Mouse (Mus musculus) MEL (cell line): ENCODE measurements at regions not wholly inside any gene's neighbourhood (a gene's known extent, or its start where the extent isn't known, plus 50 kb on each side); places are given as distances from the start of the nearest gene placed in this dataset.

Experiments
- CHD2 ChIP-seq: IDR thresholded peaks from 2 replicates; pipeline ENCODE4 v1.6.1; 2011; ENCODE audit warnings: low read length, improper control_type of control experiment
- CTCF ChIP-seq, 3 experiments: IDR thresholded peaks in 2 of 3; conservative IDR thresholded peaks in 1 of 3; 2 replicates each; pipeline ENCODE4 v1.5.1; 2011 to 2012; ENCODE audit warnings: low read length in 3 of 3, low read depth in 2 of 3, mild to moderate bottlenecking in 2 of 3, improper control_type of control experiment in 1 of 3, inconsistent platforms in 1 of 3, mixed read lengths in 1 of 3, moderate library complexity in 1 of 3; ENCODE audit not compliant: control insufficient read depth in 1 of 3, insufficient read depth in 1 of 3, poor library complexity in 1 of 3, severe bottlenecking in 1 of 3
- EP300 ChIP-seq, 2 experiments: IDR thresholded peaks; 2 replicates each; pipeline ENCODE4 v1.6.1; 2011; ENCODE audit warnings: improper control_type of control experiment in 2 of 2, low read length in 2 of 2, low read depth in 1 of 2, mild to moderate bottlenecking in 1 of 2
- MAX ChIP-seq: IDR thresholded peaks from 2 replicates; pipeline ENCODE4 v1.6.1; 2011; ENCODE audit warnings: low read length, improper control_type of control experiment
- MAZ ChIP-seq: IDR thresholded peaks from 2 replicates; pipeline ENCODE4 v1.6.1; 2012; ENCODE audit warnings: low read depth, mild to moderate bottlenecking, inconsistent platforms, low read length, improper control_type of control experiment
- POLR2A ChIP-seq, 2 experiments: IDR thresholded peaks; 2 replicates each; pipeline ENCODE4 v1.6.1; 2011 to 2012; ENCODE audit warnings: low read length in 2 of 2, mild to moderate bottlenecking in 2 of 2, control low read depth in 1 of 2, improper control_type of control experiment in 1 of 2, low read depth in 1 of 2, moderate library complexity in 1 of 2; ENCODE audit not compliant: control insufficient read depth in 1 of 2, insufficient read depth in 1 of 2, poor library complexity in 1 of 2
- POLR2AphosphoS2 ChIP-seq: IDR thresholded peaks from 2 replicates; pipeline ENCODE4 v1.6.1; 2011; ENCODE audit warnings: low read length, improper control_type of control experiment
- TBP ChIP-seq: IDR thresholded peaks from 2 replicates; pipeline ENCODE4 v1.8.0; 2011; ENCODE audit warnings: low read depth, low read length, improper control_type of control experiment
- TCF12 ChIP-seq: IDR thresholded peaks from 2 replicates; pipeline ENCODE4 v1.6.1; 2014; ENCODE audit warnings: low read depth, mild to moderate bottlenecking, inconsistent platforms, low read length, improper control_type of control experiment, moderate library complexity
- USF1 ChIP-seq: IDR thresholded peaks from 2 replicates; pipeline ENCODE4 v1.6.1; 2014; ENCODE audit warnings: low read depth, mild to moderate bottlenecking, inconsistent platforms, low read length, improper control_type of control experiment, moderate library complexity
- ZC3H11A ChIP-seq: IDR thresholded peaks from 2 replicates; pipeline ENCODE4 v1.6.1; 2012; ENCODE audit warnings: low read depth, mild to moderate bottlenecking, inconsistent platforms, low read length, improper control_type of control experiment
- ZNF384 ChIP-seq: IDR thresholded peaks from 2 replicates; pipeline ENCODE4 v1.6.1; 2012; ENCODE audit warnings: low read depth, mild to moderate bottlenecking, inconsistent platforms, low read length, improper control_type of control experiment

- TF ChIP-seq CHD2: no peak
- TF ChIP-seq CTCF (IDR thresholded peaks at IDR 0.05 in 2 of 3, conservative IDR thresholded peaks at IDR 0.05 in 1 of 3; ENCODE audit: control insufficient read depth in 1 of 3, insufficient read depth in 1 of 3, low read depth in 2 of 3, low read length in 3 of 3, poor library complexity in 1 of 3, severe bottlenecking in 1 of 3): no peak
- no peak for TF ChIP-seq EP300 (IDR thresholded peaks at IDR 0.05; ENCODE audit: low read depth in 1 of 2, low read length in 2 of 2)
- no peak for TF ChIP-seq MAZ
- TF ChIP-seq TCF12: no peak
- no peak for TF ChIP-seq TBP
- TF ChIP-seq ZNF384: no peak
- TF ChIP-seq USF1: no peak
- no peak for TF ChIP-seq ZC3H11A
- no peak for TF ChIP-seq POLR2A (IDR thresholded peaks at IDR 0.05; ENCODE audit: control insufficient read depth in 1 of 2, insufficient read depth in 1 of 2, low read depth in 1 of 2, low read length in 2 of 2, poor library complexity in 1 of 2)
- TF ChIP-seq MAX: no peak
- TF ChIP-seq POLR2AphosphoS2: no peak
Measured at GRCm38 (mm10) chr12:71467820-71468219, 158.1 kb downstream of the Dact1 start.
